Mouse (Mus musculus): ENCODE data around the gene Plcl1. TPM values are rescaled to one million over a fixed set of nuclear protein-coding genes. Genes with fewer than 3 reads are reported as not detected.

Plcl1 gene
- polyA plus RNA-seq, 1 experiment from 2014 or later, result 1.1 TPM

DNA sequence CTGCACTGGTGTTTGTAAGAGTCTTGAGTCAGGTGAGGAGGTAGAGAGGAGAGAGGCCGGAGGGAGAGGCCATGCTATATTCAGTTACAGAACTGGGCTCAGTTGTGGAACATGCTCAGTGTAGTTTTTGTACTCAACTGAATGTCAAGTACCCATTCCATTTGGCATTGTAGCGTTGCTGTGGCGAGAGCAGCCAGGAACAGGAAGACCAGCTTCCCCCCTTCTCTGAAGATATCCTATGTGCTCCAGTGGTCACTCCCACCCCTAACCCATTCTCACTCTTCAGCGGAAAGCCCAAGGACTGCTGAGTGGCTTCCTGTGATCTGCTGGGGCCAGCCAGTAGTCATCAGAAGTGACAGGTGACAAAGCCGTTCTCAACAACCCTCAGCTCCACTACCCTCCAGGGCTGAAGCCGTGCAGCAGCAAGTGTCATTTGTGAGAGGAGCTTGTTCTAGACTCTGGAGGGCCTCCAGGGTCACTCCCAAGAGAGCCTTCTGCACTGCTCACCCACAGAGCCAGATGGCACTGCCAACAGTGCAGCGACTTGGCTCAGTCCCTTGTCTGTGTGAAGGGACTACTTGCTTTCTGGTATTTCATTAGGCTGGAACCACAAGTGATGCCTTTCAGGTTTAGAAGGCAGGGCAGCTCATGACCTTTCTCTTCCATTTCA, 213.0 kb downstream of the Plcl1 start:
- peaks cover 6% of the 10 kb centered on the region; the same call in 1 of the 2 replicates for H3K4me1 ChIP-seq (ENCODE audit: control insufficient read depth, insufficient read depth, low read length)
- no peaks in the 10 kb centered on the region for H3K9me3 ChIP-seq (replicated peaks; ENCODE audit: control insufficient read depth, low read length)
- H3K4me2 ChIP-seq (ENCODE audit: low read depth, low read length), result no peak overlapping the region
- H3K27ac ChIP-seq (ENCODE audit: low read length), result no peak overlapping the region
- ATAC-seq (replicated peaks; ENCODE audit: extremely low read depth, insufficient read depth, low FRiP score), result no peak; the same call in 1 of the 2 replicates
- H3K9ac ChIP-seq (ENCODE audit: low read length), result no peak overlapping the region
- H3K27me3 ChIP-seq (ENCODE audit: control insufficient read depth, insufficient read depth, low read length), result no peaks in the 10 kb centered on the region
- H3K36me3 ChIP-seq (ENCODE audit: control insufficient read depth, insufficient read depth), result no peaks in the 10 kb centered on the region
- WGBS, result 30% methylated on average over 7 of the region's 7 CpGs
- no peak overlapping the region for H3K4me3 ChIP-seq (ENCODE audit: low read length)

DNA sequence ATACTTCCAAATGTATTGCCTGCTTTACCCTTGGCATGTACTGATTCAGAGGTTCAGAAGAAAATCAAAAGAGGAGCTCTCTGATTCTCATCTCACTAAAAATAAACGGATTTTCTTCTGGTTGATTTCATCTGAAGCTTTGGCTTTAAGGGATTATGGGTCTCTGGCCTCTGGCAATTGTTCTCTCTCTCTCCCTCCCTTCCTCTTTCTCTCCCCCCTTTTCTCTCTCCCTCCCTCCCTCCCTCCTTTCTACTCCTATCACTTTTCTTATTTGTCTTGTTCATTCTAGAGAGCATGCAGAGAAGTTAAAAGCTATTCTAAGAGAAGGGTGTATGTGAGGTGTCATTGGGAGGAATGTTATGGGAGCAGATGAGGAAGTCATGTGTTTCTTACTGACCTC, 225.8 kb downstream of the Plcl1 start:
- no peaks in the 10 kb centered on the region for H3K27me3 ChIP-seq (ENCODE audit: control insufficient read depth, insufficient read depth, low read length)
- ATAC-seq (replicated peaks; ENCODE audit: extremely low read depth, insufficient read depth, low FRiP score), result no peak
- 36% methylated on average over 1 of the region's 1 CpGs for WGBS

DNA sequence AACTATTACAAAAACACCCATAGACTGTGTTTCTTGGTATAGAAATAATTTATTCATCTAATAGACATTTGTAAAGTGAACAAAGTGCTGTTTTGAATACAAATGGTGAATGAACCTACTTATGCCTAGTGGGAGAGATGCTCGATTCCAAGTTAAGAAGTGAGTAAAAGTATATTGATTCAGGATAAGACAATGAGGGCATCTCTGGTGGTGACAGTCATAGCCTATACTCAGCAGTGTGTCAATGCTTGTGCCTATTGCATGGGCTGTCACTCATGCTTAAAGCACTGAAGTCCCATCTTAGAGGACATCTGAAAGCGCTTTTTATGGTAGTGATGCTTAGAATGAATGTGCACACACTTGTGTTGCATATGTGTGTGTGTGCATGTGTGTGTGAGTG, 226.3 kb downstream of the Plcl1 start:
- Histone ChIP-seq H3K27ac (ENCODE audit: low read length) (no peak overlapping the region), H3K9me3 (replicated peaks; ENCODE audit: control insufficient read depth, low read length) (no peaks in the 10 kb centered on the region), H3K4me2 (ENCODE audit: low read depth, low read length) (no peak overlapping the region), H3K27me3 (ENCODE audit: control insufficient read depth, insufficient read depth, low read length) (no peaks in the 10 kb centered on the region), H3K36me3 (ENCODE audit: control insufficient read depth, insufficient read depth) (no peaks in the 10 kb centered on the region), H3K4me1 (ENCODE audit: control insufficient read depth, insufficient read depth, low read length) (no peaks in the 10 kb centered on the region), H3K9ac (ENCODE audit: low read length) (no peak overlapping the region), H3K4me3 (ENCODE audit: low read length) (no peak overlapping the region)
- no peak for ATAC-seq (replicated peaks; ENCODE audit: extremely low read depth, insufficient read depth, low FRiP score)
- 87% methylated on average over 2 of the region's 2 CpGs for WGBS

More for the DNA sequence above, 225.8 kb downstream of the Plcl1 start:
- Histone ChIP-seq H3K27ac (ENCODE audit: low read length) (no peak overlapping the region), H3K4me3 (ENCODE audit: low read length) (no peak overlapping the region), H3K4me2 (ENCODE audit: low read depth, low read length) (no peak overlapping the region), H3K9me3 (replicated peaks; ENCODE audit: control insufficient read depth, low read length) (no peaks in the 10 kb centered on the region), H3K4me1 (ENCODE audit: control insufficient read depth, insufficient read depth, low read length) (no peaks in the 10 kb centered on the region), H3K36me3 (ENCODE audit: control insufficient read depth, insufficient read depth) (no peaks in the 10 kb centered on the region), H3K9ac (ENCODE audit: low read length) (no peak overlapping the region)

DNA sequence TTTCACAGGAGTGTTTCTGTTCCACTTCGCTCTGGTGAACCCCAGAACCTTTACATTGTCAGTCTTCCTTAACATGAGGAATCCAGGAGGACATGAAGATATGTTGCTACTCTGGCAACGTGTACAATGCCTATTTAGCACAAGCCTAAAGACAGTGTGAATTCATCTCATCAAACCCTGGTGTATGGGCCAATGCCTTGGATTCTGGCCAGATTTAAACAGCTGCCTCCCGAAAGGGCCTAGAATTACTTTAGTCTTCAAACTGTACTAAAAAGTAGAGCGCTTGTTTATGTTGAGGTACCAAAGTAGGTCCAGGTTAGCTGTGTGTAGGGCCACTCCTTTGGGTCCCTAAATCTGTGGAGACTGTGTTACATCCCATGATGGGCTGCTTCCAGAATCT, 227.6 kb downstream of the Plcl1 start:
- Histone ChIP-seq H3K9me3 (replicated peaks; ENCODE audit: control insufficient read depth, low read length) (no peaks in the 10 kb centered on the region), H3K4me1 (ENCODE audit: control insufficient read depth, insufficient read depth, low read length) (no peaks in the 10 kb centered on the region), H3K4me2 (ENCODE audit: low read depth, low read length) (no peak overlapping the region), H3K27me3 (ENCODE audit: control insufficient read depth, insufficient read depth, low read length) (no peaks in the 10 kb centered on the region), H3K9ac (ENCODE audit: low read length) (no peak overlapping the region), H3K4me3 (ENCODE audit: low read length) (no peak overlapping the region), H3K36me3 (ENCODE audit: control insufficient read depth, insufficient read depth) (no peaks in the 10 kb centered on the region), H3K27ac (ENCODE audit: low read length) (no peak overlapping the region)
- 71% methylated on average over 4 of the region's 4 CpGs for WGBS
- ATAC-seq (replicated peaks; ENCODE audit: extremely low read depth, insufficient read depth, low FRiP score), result no peak

DNA sequence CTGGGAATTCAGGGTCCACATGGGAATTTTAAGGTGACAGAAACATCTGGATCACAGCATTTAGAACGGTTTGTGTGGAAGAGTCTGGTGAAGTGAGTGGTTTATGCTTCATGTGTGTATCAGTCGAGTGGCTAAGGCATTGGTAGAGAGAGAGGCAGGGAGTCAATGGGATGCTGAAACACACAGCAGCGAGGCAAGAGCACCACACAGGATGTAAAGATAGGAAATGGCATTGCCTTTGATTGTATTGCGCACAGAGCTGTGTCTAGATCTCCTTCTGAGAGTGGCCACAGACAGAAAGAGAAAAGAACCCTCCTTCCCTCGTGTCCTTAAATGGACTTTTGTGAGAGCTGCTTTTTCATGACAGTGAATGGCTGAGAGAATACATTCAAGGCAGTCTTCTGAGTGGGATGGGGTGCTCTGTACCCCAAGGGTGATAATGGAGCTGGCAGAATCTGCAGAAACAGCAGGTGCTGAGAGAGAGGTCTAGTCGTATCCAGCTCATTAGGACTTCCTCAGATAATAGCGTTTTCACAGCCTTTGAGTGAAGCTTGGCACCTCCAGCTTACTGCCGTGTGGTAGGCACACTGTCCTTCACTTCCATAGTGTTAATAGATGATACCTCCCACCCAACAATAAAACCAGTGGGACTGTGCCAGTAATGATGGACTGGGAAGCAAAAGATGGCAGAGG, 253.9 kb downstream of the Plcl1 start:
- H3K27ac ChIP-seq (ENCODE audit: low read length), result no peak overlapping the region
- no peak overlapping the region for H3K9ac ChIP-seq (ENCODE audit: low read length)
- no peaks in the 10 kb centered on the region for H3K27me3 ChIP-seq (ENCODE audit: control insufficient read depth, insufficient read depth, low read length)
- no peak for ATAC-seq (replicated peaks; ENCODE audit: extremely low read depth, insufficient read depth, low FRiP score)
- H3K4me3 ChIP-seq (ENCODE audit: low read length), result no peak overlapping the region
- WGBS, result 69% methylated on average over 8 of the region's 8 CpGs
- no peaks in the 10 kb centered on the region for H3K9me3 ChIP-seq (replicated peaks; ENCODE audit: control insufficient read depth, low read length)
- H3K36me3 ChIP-seq (ENCODE audit: control insufficient read depth, insufficient read depth), result no peaks in the 10 kb centered on the region
- no peak overlapping the region for H3K4me2 ChIP-seq (ENCODE audit: low read depth, low read length)
- no peaks in the 10 kb centered on the region for H3K4me1 ChIP-seq (ENCODE audit: control insufficient read depth, insufficient read depth, low read length)

DNA sequence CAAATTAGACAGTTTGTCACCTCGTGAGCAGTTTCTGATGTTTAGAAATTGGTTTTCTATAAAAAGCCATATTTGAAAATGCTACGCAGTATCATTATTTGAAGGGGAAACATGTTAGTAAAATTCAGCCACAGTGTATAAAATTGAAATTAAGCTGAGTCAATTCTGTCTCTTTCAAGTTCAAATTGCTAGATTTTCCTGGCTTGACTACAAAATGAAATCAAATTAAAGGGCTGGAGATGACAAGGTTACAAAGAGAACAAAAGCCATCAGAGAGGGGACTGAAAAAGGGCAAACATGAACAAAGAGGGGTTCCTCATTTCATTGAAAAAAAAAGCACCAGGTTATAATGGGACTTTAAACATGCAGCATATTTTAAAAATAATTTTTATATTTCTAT, 255.7 kb downstream of the Plcl1 start:
- no peaks in the 10 kb centered on the region for H3K27me3 ChIP-seq (ENCODE audit: control insufficient read depth, insufficient read depth, low read length)
- H3K9ac ChIP-seq (ENCODE audit: low read length), result no peak overlapping the region
- no peaks in the 10 kb centered on the region for H3K4me1 ChIP-seq (ENCODE audit: control insufficient read depth, insufficient read depth, low read length)
- ATAC-seq (replicated peaks; ENCODE audit: extremely low read depth, insufficient read depth, low FRiP score), result no peak
- WGBS, result 84% methylated on average over 2 of the region's 2 CpGs
- no peaks in the 10 kb centered on the region for H3K9me3 ChIP-seq (replicated peaks; ENCODE audit: control insufficient read depth, low read length)
- H3K4me3 ChIP-seq (ENCODE audit: low read length), result no peak overlapping the region
- H3K27ac ChIP-seq (ENCODE audit: low read length), result no peak overlapping the region
- H3K4me2 ChIP-seq (ENCODE audit: low read depth, low read length), result no peak overlapping the region
- no peaks in the 10 kb centered on the region for H3K36me3 ChIP-seq (ENCODE audit: control insufficient read depth, insufficient read depth)

DNA sequence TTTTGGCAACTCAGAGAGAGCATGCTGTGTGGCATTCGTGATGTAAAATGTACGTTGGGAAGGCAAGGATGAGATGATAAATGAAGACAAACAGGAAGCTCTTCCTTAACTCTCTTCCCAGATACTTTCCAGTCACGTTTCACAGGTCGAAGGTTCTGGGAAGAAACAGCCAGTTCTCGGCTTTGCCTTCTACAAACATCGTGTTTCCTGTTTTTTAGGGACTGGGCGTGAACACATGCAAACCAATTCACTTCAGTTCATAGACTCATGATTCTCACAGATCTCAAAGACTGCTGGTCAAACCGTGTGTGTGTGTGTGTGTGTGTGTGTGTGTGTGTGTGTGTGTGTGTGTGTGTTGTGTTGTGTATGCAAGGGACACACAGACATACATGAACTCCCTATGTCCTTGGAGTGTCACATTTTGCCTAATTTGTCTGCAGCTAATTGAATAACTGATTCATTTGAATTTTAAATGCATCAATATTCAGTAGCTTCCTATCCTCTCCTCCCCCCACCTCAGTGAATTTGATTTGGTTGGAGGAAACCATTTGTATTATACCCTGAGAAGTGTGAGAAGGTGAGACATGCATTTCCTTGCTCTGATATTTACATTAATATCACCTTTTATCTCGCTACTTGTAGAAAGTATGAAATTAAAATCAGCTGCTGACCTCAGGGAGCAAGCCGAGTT, 259.6 kb downstream of the Plcl1 start:
- Histone ChIP-seq H3K27ac (ENCODE audit: low read length) (no peak overlapping the region), H3K27me3 (ENCODE audit: control insufficient read depth, insufficient read depth, low read length) (no peaks in the 10 kb centered on the region), H3K4me1 (ENCODE audit: control insufficient read depth, insufficient read depth, low read length) (no peaks in the 10 kb centered on the region), H3K4me3 (ENCODE audit: low read length) (no peak overlapping the region), H3K4me2 (ENCODE audit: low read depth, low read length) (no peak overlapping the region), H3K9ac (ENCODE audit: low read length) (no peak overlapping the region), H3K9me3 (replicated peaks; ENCODE audit: control insufficient read depth, low read length) (no peaks in the 10 kb centered on the region), H3K36me3 (ENCODE audit: control insufficient read depth, insufficient read depth) (no peaks in the 10 kb centered on the region)
- ATAC-seq (replicated peaks; ENCODE audit: extremely low read depth, insufficient read depth, low FRiP score), result no peak
- 59% methylated on average over 10 of the region's 10 CpGs for WGBS

DNA sequence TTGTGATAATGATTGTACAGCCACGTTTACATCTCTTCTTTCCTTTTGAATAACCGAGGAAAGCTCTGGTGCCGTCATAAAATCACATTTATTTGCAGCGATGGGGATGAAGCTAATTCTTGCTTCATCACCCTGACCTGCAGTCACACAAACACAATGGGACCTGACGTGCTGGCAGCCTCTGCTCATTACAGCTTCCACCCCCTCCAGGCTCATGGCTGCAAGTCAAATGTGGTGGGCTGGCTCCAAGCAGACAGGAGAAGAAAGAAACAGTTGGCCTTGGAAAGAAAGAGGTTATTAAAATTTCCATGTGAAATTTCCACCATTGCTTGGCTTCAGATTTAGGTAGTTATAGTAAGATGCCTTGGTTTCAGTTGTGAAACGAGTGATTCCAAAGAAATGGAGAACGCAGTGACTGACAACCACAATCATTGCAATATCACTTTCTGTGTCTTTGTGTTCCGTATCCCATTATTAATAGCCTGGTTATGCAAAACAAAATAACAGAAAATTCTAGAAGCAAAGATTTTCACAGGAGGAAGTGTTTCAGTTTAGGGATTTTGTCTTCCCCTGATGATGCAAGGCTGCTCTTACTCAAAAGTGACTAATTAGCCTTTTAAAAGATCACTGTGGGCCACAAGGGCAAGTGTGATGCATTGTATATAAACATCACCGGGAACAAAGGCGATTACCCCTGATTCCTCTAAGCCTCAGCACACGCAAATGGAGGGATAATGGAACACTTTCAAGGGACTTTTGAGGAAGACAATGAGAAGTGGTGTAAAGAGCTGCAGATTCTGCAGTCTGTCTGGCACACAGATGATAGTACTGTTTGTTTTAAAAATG, 260.3 kb downstream of the Plcl1 start:
- H3K36me3 ChIP-seq (ENCODE audit: control insufficient read depth, insufficient read depth), result no peaks in the 10 kb centered on the region
- no peak overlapping the region for H3K27ac ChIP-seq (ENCODE audit: low read length)
- H3K4me3 ChIP-seq (ENCODE audit: low read length), result no peak overlapping the region
- 55% methylated on average over 11 of the region's 11 CpGs for WGBS
- no peak overlapping the region for H3K4me2 ChIP-seq (ENCODE audit: low read depth, low read length)
- no peaks in the 10 kb centered on the region for H3K27me3 ChIP-seq (ENCODE audit: control insufficient read depth, insufficient read depth, low read length)
- no peaks in the 10 kb centered on the region for H3K9me3 ChIP-seq (replicated peaks; ENCODE audit: control insufficient read depth, low read length)
- H3K4me1 ChIP-seq (ENCODE audit: control insufficient read depth, insufficient read depth, low read length), result no peaks in the 10 kb centered on the region
- no peak overlapping the region for H3K9ac ChIP-seq (ENCODE audit: low read length)
- ATAC-seq (replicated peaks; ENCODE audit: extremely low read depth, insufficient read depth, low FRiP score), result no peak
